9 mouse cellular contexts compared by ENCODE assay signal in the genomic region with DNA sequence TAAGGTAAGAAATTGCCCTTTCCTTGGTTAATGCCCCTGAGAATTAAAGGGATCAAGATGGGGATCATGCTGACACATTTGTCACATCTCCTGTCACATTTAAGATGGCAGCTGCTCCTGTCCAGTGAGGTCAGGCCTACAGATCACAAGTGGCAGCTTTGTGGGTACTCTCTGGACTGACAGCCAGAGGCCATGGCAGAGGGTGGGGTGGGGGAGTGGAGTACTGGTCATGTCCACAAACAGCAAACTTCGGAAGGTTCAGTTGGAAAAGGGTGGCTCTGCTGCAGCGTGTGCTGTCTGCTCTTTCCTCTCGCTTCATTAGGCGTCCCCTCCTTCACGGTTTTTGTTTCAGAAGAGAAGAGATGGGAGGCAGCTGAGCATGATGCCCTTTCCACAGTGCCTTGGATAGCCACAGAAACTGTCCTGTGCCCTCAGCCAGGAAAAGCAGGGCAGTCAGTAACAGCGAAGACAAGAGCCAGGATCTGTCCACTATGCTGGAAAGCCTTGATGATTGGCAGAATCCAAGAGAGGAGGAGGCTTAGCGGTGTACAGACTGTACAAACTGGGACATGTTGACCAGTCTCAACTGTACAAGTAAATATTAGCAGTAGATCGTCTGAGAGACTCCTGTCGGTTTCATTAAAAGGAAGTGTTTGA. TPM values are rescaled to one million over a fixed set of nuclear protein-coding genes. Genes with fewer than 3 reads are reported as not detected.
DNase-seq lines count a peak whose midpoint lies in the region; ATAC-seq lines count a peak whose summit lies in the region.
"Had no signal": no experiment of that assay in that cellular context is flagged by ENCODE, and none has a peak within 500 bp of the region (broad histone marks: within the 10 kb centered on the region; RNA-seq: fewer than 3 reads in every experiment).

No protein-coding gene starts in this region.

- peak overlapping the region; percentile 1; the same call in 1 of the 2 replicates for H3K27ac ChIP-seq in hindbrain, embryonic 13.5 days
- H3K27ac ChIP-seq in hindbrain, embryonic 11.5 days (ENCODE audit: low read depth, low read length), result no peak overlapping the region
- peak overlapping the region; percentile 53 for H3K27ac ChIP-seq in liver, embryonic 16.5 days (ENCODE audit: low read length)
- H3K27ac ChIP-seq: forebrain, embryonic 13.5 days had no signal

- H3K4me1 ChIP-seq in hindbrain, embryonic 13.5 days (replicated peaks), result peaks cover 22% of the 10 kb centered on the region
- no peaks in the 10 kb centered on the region; the same call in 1 of the 2 replicates for H3K4me1 ChIP-seq in hindbrain, embryonic 11.5 days (replicated peaks; ENCODE audit: control insufficient read depth, insufficient read depth, low read length)
- H3K4me1 ChIP-seq in liver, embryonic 16.5 days (ENCODE audit: control insufficient read depth, low read depth, low read length), result peaks cover 25% of the 10 kb centered on the region
- H3K4me1 ChIP-seq: forebrain, embryonic 13.5 days had no signal

- no peak for DNase-seq in hindbrain, embryonic 11.5 days (ENCODE audit: low spot score)
- peak; percentile 60 for DNase-seq in 3134 (ENCODE audit: extremely low read depth, insufficient read length, low spot score)
- peak; percentile 71 for DNase-seq in Muller cell, postnatal 12 days (ENCODE audit: inconsistent ontology term)
- DNase-seq in frontal cortex, postnatal 25 days (ENCODE audit: low spot score in 2 of 2), result no peak
- no peak for DNase-seq in gastrocnemius, postnatal 36 days
- no peak for DNase-seq in left cerebral cortex, adult 9 months (ENCODE audit: low spot score in 2 of 2)

- H3K36me3 ChIP-seq in hindbrain, embryonic 13.5 days, result peaks cover 8% of the 10 kb centered on the region
- no peaks in the 10 kb centered on the region for H3K36me3 ChIP-seq in hindbrain, embryonic 11.5 days (ENCODE audit: control insufficient read depth, insufficient read depth, low read length)
- no peaks in the 10 kb centered on the region; the same call in 1 of the 2 replicates for H3K36me3 ChIP-seq in liver, embryonic 16.5 days (ENCODE audit: control insufficient read depth, insufficient read depth)

- WGBS in hindbrain, embryonic 13.5 days, result 61% methylated on average over 9 of the region's 9 CpGs
- WGBS in hindbrain, embryonic 11.5 days, result 69% methylated on average over 9 of the region's 9 CpGs
- 68% methylated on average over 9 of the region's 9 CpGs for WGBS in liver, embryonic 16.5 days (ENCODE audit: insufficient replicate concordance)

- ATAC-seq in hindbrain, embryonic 13.5 days (ENCODE audit: low FRiP score), result no peak
- ATAC-seq in hindbrain, embryonic 11.5 days (ENCODE audit: low FRiP score), result no peak
- peak; percentile 76 for ATAC-seq in liver, embryonic 16.5 days (ENCODE audit: low read depth)
- ATAC-seq: forebrain, embryonic 13.5 days had no signal

- H3K4me2 ChIP-seq in hindbrain, embryonic 13.5 days, result no peak overlapping the region
- no peak overlapping the region for H3K4me2 ChIP-seq in hindbrain, embryonic 11.5 days (replicated peaks; ENCODE audit: low read depth, low read length)
- no peak overlapping the region for H3K4me2 ChIP-seq in liver, embryonic 16.5 days (ENCODE audit: low read depth, low read length)
- H3K4me2 ChIP-seq: forebrain, embryonic 13.5 days had no signal

- no peak overlapping the region for H3K9ac ChIP-seq in hindbrain, embryonic 13.5 days
- no peak overlapping the region for H3K9ac ChIP-seq in hindbrain, embryonic 11.5 days (ENCODE audit: low read depth, low read length)
- H3K9ac ChIP-seq in liver, embryonic 16.5 days (ENCODE audit: low read depth, low read length), result no peak overlapping the region
- H3K9ac ChIP-seq: forebrain, embryonic 13.5 days had no signal

- intact Hi-C loops in gastrocnemius, postnatal 36 days (cut with DNase I), result no loop called here

- no peaks in the 10 kb centered on the region for H3K27me3 ChIP-seq in hindbrain, embryonic 13.5 days
- no peaks in the 10 kb centered on the region for H3K27me3 ChIP-seq in hindbrain, embryonic 11.5 days (ENCODE audit: control insufficient read depth, insufficient read depth, low read length)
- H3K27me3 ChIP-seq in liver, embryonic 16.5 days (ENCODE audit: control insufficient read depth, insufficient read depth, low read depth, low read length), result no peaks in the 10 kb centered on the region
- H3K27me3 ChIP-seq: forebrain, embryonic 13.5 days had no signal

- H3K9me3 ChIP-seq in hindbrain, embryonic 13.5 days, result no peaks in the 10 kb centered on the region
- no peaks in the 10 kb centered on the region for H3K9me3 ChIP-seq in hindbrain, embryonic 11.5 days (ENCODE audit: control insufficient read depth, low read length)
- no peaks in the 10 kb centered on the region for H3K9me3 ChIP-seq in liver, embryonic 16.5 days (replicated peaks; ENCODE audit: control insufficient read depth, low read length)
- H3K9me3 ChIP-seq: forebrain, embryonic 13.5 days had no signal

- H3K4me3 ChIP-seq in hindbrain, embryonic 13.5 days, result no peak overlapping the region
- H3K4me3 ChIP-seq in hindbrain, embryonic 11.5 days (ENCODE audit: low read depth, low read length), result no peak overlapping the region
- H3K4me3 ChIP-seq in liver, embryonic 16.5 days (ENCODE audit: low read depth, low read length), result no peak overlapping the region
- H3K4me3 ChIP-seq: forebrain, embryonic 13.5 days had no signal

RNA-seq across cellular contexts. Expression of gene Podxl, which starts 46.0 kb away (rescaled TPM):
- 13.4 and 14.1 TPM in 2 replicates for polyA plus RNA-seq in hindbrain, embryonic 13.5 days (2015; fragmentation: Nextera tagmentation; extraction: Ambion mirVana)
- polyA plus RNA-seq in hindbrain, embryonic 11.5 days (2014; fragmentation: Nextera tagmentation; extraction: Ambion mirVana), result 10.2 and 12.4 TPM in 2 replicates
- 3.5 and 4.3 TPM in 2 replicates for polyA plus RNA-seq in liver, embryonic 16.5 days (2015; fragmentation: Nextera tagmentation; extraction: Ambion mirVana)
- 10 to 100 TPM; 15.7 to 20.8 TPM for total RNA-seq in gastrocnemius, postnatal 36 days (2021)

Comparison
In these comparisons a context has a peak if more than half of its experiments do, and no peak if none do; other contexts are left out.
1. DNase-seq: peak in 3134 (single experiment) and Muller cell, postnatal 12 days (single experiment); none in hindbrain, embryonic 11.5 days (single experiment), frontal cortex, postnatal 25 days (0 of 2), gastrocnemius, postnatal 36 days (0 of 2) and left cerebral cortex, adult 9 months (0 of 2).